Mouse (Mus musculus): Measurements from ENCODE around the gene Gm21732. TPM values are rescaled to one million over a fixed set of nuclear protein-coding genes. Genes with fewer than 3 reads are reported as not detected.
"Not testable (repeated sequence)": the region's sequence is repeated elsewhere in the genome, so short reads cannot be mapped to it uniquely, and the experiment has no call there.

The Gm21732 gene
- not detected in 2 replicates for polyA plus RNA-seq (2012; rRNA removed)

- not testable (repeated sequence) for DNase-seq (ENCODE audit: low read depth)
Observed at GRCm38 (mm10) chrY:38575591-38575990, at the start of gene Gm21732. Gm21732 (minus strand) TSS chrY:38575691.

Other genes with a start within 250 kb of the Gm21732 start
- gene Gm20897, start 73.5 kb downstream of the Gm21732 start, polyA plus RNA-seq (2012; rRNA removed) = not detected in 2 replicates